Mouse (Mus musculus) bone marrow, adult 2 months (tissue): ENCODE data around the gene Gm11077.

Source experiments
- CTCF ChIP-seq: fragments of 200-500 bp; IDR thresholded peaks from 2 replicates; pipeline ENCODE4 v1.5.1; 2011; ENCODE audit warnings: low read length, control low read depth; ENCODE audit not compliant: control insufficient read depth, insufficient read depth
- POLR2A ChIP-seq: fragments of 200-500 bp; IDR thresholded peaks from 2 replicates; pipeline ENCODE4 v1.6.1; 2011; ENCODE audit warnings: low read depth, mild to moderate bottlenecking, control low read depth, low read length, borderline replicate concordance; ENCODE audit not compliant: control insufficient read depth

- TF ChIP-seq POLR2A (no peak), CTCF (peak; percentile 85)
These were observed 14.1 kb upstream of the Gm11077 start for GRCm38 (mm10) chr6:140714905-140715365.
